Mouse (Mus musculus): ENCODE data around the gene Rprd1b.

Gene Rprd1b

DNA sequence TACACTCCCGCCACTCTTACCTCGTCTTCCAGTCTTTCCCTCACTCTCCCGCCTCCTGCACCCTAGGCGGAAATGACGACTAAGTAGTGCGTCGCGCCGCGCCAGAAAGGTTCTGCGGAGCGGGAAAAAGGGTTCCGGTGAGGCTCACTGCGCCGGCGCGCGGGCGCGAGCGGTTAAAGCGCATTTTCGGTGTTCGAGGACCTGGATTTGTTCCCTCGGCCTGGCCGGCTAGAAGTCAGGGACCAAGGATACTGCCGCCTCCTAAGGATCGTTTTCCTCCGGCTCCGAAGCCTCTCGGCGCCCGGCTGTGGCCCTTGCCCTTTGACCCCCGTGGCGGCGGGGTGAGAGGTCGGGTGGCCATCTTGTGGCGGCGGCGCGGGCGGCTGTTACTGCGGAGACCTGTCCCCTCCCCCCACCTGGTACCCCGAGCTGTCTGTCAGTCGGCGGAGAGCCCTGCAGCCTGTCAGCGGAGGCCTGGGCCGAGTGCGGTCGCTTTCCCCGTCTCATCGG is at the start of gene Rprd1b, which contains the start of gene Tti1:
Gene Rprd1b (plus strand): TSS at position 144 of the 510 bp plus-strand sequence.
Gene Tti1 (minus strand): TSS at position 80 of the 510 bp plus-strand sequence.
- peak; percentile 89 for DNase-seq (ENCODE audit: low read depth)

DNA sequence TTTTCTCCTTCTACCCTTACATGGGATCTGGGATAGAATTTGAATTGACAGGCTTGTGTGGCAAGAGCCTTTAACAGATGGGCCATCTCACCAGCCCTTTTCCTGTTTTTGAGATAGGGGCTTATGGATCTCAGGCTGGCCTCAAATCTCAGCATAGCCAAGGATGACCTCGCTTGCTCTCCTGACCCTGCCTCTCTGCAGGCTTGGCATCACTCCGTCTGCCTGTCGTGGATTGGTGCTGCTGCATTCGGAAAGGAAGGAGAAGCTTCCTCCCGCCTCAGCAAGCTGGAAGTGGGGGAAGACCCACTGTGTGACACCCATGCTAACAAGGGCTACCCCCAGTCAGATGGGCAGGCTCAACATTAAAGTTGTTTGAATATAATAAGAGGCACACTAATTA is 49.1 kb upstream of the Rprd1b start:
- DNase-seq (ENCODE audit: low read depth) = no peak

DNA sequence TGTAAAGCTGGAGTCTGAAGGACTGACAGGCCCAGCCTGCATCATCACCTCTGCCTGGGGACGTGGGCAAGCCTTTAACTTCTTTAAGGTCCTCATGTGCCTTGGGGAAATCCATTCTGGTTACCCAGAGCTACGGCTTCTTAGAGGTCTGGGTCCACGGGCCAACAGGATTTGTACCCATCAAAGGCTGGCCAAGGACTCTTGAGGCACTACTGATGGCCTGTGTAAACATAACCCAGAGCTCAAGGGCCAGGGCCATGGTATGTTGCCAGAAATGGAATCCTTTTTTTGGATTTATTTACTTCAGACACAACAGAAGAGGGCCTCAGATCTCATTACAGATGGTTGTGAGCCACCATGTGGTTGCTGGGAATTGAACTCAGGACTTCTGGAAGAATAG is 45.6 kb upstream of the Rprd1b start:
- no peak for DNase-seq (ENCODE audit: low read depth)

DNA sequence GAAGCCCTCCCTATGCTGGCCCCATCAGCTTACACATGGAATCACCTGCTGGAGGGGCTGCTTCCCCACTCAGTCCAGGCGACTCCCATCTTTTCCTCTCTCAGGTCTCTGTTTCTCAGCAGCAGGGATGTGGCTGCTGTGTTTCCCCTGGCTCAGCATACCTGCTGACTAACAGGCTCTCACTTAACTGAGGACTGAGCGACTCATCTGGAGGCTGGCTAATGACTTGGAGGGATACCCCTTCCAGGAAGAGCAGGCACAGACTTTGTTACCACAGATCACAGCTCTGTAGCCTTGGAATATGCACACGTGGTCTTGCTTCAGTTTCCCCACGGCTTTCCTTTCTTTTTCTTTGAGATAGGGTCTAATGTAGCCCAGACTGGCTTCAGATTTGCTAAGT is 45.0 kb upstream of the Rprd1b start:
- DNase-seq (ENCODE audit: low read depth) = no peak

DNA sequence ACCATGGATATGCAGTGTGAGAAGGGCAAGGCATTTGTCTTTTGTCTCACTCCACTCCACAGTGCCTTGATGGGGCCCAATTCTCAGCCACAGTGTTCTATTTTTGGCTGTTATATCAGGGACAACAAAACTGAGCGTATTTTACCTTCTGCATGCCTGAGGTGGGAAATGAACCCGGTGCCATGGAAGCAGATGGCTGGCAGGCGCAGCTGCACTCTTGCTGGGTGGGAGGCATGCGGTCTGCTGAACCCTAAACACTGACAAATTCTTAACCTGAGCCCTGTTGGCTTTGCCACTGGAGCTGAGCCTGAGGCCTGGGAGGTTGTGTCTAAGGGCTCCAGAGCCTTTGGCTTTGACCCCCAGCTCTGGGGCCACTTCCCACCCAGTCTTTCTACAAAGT is 42.7 kb upstream of the Rprd1b start:
- no peak for DNase-seq (ENCODE audit: low read depth)

DNA sequence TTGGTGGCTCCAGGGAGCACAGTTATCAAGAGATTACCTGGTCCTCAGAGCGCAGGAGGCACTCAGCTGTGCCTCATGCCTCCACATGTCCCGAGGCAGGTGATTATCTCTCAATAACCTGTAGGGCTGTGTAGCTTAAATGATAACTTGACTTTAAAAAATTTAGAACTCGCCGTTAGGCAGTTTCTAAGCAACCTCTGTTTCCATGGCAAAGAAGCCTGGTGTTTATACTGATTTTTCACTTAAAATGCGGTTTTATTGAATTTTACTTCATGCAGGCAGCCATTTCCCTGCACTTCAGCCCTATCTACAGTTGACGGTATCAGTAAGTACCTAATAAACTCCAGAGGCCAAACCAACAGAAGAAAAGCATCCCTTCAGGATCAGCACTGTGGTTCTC is 42.1 kb upstream of the Rprd1b start:
- DNase-seq (ENCODE audit: low read depth) = no peak

DNA sequence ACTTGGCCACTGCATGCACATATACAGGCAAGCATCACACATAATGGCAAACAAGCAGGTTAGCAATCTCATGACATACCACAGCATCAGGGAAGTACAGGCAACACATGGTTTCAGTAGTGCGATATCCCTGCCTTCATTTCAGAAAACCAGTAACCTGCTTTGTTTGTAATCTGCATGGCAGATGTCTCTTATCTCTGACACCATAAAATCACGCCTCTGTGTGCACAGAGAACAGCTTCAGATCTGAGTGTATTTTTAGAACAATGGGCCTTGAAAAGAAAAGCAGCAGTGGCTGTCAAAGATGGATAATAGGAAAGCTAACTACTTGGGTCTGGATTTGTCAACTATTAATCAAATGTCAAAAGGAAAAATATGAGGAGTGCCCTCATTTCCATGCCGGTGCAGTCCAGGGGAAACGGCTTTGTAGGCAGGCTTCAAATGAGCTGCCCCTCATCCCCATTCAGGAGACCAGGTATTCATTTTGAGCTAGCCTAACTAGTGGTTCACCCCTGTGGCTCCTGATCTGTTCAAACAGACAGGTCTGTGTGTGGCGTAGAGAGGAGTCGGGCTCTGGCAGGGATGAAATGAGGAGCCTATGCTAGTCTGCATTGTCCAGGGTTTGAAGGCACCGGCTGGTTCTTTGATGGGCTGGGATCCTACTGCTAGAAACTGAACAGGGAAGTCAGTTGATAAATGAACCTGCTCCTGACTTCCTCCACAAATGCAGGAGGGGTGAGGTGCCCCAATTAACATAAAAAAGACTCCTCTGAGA is 39.7 kb upstream of the Rprd1b start:
- DNase-seq (ENCODE audit: low read depth) = no peak

DNA sequence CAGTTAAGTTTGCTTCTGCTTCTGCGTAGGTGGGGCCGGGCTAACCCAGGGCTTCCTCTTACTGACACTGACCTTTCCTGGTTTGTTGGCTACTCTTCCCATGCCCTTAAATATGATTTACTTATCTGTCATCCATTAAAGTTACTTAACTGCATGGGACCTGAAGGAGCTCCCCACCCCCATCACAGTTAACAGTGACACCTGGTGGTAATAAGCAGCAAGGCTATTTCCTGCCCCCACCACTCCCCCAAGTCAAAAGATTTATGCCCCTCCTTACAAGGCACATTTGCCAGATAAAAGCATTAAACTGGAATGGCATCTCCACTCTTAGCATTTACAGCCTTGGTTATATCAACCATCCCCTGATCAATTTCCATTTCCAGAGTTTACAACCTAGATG is 38.4 kb upstream of the Rprd1b start:
- DNase-seq (ENCODE audit: low read depth) = no peak

DNA sequence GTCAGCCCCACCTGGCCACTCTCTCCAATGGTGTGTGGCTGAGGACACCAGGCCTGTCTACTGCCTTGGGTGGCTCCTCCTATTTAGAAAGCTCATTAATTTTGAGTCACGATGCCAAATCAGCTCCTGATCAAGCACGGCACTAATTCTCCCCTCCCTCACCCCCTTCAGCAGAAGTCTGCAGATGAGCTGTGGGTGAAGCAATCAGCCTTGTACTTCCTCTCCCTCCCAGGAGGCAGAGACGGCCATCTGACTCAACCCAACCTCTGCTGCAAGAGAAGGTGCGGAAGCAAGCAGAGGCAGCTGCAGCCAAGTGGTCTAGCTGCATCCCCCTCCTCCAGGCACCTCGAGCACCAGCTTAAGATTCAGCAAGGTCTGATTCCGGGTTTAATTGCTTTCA is 37.3 kb upstream of the Rprd1b start:
- no peak for DNase-seq (ENCODE audit: low read depth)

DNA sequence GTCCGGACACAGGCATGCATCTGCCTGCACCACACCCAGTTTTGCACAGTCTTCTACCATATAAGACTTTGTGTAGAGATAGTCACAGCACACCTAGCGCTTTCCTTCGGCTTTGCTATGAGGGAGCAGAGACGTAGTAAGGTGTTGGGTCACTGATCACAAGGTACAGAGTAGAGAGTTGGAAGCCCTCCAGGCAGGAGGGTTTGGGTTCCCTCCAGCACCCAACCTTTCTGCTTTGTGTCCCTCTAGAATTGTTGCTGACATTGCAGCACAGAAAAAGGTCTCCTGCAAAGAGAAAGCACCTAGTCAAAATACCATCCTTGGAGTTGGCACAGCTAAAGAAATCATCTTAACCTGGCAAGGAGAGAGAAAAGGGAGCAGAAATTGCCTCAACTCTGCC is 35.8 kb upstream of the Rprd1b start:
- DNase-seq (ENCODE audit: low read depth) = no peak

DNA sequence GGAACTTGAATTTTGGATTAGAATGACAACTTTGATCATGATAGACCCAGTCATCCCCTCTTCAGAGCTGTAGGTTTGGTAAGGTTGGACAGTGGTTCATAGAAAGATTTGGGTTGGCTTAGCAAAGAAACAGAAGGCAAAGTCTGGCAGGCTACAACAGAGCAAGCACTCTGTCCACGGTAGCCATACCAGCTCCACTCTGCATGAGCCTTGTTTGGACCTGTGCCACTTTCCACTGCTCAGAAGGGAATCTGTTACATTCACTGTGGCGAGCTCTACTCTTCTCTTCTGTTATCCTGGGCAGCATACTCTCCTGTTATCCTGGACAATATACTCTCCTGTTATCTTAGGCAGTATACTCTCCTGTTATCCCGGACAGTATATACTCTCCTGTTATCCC is 29.5 kb upstream of the Rprd1b start:
- DNase-seq (ENCODE audit: low read depth) = no peak

DNA sequence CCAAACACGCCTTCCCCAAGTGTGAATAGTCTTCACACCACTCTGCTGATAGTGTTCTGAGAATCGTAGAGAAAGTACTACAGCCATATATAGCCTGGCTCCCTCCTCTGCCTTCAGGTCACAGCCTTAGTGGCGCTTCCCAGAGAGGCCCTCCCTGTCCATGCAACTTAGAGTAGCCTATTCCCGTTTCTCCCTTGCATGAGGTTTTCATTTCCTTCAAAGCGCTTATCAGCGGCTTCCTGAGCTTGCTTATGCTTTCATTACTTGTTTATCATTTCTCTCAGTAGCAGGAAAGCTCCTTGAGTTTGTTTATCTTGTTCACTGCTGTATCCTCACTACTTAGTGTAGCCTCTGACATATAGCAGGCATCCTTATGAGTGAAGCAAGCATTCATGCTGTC is 23.7 kb upstream of the Rprd1b start:
- no peak for DNase-seq (ENCODE audit: low read depth)

DNA sequence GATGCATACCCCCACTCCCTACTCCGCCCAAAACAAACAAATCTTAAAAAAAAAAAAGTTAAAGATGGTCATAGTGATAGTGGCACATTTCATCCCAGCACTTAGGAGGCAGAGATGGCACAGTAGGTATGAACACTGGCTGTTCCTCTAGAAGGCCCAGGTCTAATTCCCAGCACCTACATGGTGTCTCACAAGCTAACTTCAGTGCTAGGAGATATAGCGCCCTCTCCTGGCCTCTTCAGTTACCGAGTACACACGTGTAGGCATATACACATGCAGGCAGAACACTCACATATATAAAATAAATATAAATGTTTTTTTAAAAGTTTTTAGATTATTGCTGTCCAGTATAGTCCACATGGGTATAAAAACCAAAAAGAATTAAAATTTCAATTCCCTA is 22.7 kb upstream of the Rprd1b start:
- no peak for DNase-seq (ENCODE audit: low read depth)

DNA sequence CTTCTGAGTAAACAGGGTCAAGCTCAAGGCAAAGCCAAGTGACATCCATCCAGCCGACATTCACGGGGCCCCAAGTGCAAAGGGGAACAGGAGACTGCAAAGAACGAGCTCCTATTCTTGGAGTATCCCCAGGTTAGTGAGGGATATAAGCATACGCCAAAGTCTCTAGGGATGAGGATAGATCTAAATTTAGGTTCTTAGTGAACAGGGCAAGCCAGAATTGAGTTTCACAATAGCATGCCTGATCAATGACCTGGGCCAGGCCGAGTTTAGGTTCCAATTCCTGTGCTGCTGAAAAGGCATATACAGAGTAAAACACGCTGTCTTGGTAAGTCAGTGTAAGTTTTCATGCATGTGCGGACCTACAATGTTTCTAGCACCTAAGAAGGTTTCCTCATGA is 18.9 kb upstream of the Rprd1b start:
- no peak for DNase-seq (ENCODE audit: low read depth)

DNA sequence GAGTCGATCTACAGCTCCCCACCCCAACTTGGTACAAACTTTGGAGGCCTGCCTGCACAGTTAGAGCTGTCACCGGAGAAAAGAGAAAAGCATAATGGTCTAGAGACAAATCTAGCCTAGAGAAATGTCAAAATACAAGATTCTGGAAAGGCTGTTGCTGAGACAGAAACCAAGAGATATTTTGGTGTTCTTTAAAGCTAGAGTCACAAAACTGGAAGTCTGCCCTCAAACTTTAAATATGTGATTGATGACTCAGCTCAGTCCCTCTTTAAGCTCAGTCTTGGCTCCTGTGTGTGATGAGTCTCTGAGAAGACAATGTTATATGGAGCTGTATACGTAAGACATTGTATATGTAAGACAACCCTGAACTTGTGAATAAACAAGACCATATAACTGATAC is 15.7 kb upstream of the Rprd1b start:
- no peak for DNase-seq (ENCODE audit: low read depth)

DNA sequence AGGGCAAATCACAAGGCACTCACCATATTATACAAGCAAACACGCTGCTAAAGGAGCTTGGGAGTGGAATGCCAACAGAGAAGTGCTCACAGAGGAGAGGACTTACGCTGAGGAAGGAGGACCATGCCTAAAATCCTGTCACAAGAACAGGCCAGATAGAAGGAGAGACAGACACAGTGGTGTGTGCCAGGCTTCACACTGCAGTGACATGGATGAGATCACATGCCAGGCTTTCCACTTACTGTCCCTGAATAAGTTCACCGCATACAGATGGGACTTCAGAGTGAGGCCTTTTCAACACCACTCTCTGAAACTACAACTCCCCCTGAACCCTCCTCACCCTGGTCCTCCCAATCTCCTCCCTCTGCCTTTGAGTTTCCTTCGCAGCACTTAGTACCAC is 11.0 kb upstream of the Rprd1b start:
- DNase-seq (ENCODE audit: low read depth) = no peak

DNA sequence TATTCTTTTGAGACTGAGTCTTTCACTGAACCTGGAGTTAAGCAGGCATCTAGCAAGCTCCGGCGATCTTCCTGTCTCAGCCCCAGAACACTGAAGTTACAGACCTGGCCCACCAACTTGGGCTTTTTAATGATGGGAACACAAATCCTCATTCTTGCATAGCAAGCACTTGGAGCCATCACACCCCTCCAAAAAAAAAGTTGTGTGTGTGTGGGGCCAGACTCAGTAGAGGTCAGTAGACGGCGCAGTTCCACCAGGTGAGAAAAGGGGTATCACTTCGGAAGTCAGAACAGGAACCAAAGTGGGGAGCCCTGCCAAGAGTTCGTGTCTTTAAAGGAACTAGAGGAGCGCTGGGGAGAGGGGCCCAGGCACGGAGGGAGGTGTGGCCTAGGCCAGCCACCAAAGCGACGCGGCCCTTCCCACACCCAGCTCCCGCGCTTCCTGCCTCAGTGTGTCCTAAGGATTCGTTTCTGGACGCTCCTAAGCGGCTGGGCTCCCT is 393 bp upstream of the Rprd1b start:
- DNase-seq (ENCODE audit: low read depth) = no peak

DNA sequence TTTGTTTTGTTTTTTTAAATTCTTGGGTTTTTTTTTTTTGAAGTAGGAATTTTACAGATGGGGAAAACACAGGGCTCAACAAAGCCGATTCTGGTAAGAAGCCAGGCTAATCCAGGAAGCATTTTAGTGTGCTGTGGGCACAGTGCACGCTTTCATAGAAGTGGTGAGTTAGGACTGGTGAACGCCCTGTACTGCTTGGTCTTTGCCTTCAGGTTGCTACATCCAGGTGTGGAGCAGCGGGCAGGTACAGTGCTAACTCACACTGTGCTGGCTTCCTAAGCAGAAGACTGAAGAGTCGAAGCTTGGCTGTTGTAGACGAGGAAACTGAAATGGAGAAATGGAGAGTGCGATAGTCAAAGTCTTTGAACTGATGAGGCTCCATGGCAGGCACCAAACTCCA is 1.7 kb downstream of the Rprd1b start:
- DNase-seq (ENCODE audit: low read depth) = no peak

DNA sequence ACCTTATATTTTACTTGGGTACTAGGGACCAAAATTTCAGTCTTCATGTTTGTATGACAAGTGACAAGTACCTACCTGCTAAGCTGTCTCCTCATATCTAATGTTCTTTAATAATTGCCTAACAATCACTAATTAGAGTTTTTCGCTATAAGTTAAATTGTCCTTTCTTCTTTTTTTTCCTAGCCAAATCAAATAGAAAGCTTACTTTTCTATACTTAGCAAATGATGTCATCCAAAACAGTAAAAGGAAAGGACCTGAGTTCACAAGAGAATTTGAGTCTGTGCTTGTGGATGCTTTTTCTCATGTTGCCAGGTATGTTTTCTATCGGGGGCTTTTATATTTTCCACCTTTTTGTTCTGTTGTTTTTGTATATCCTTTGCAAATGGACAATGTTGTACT is 7.5 kb downstream of the Rprd1b start:
- no peak for DNase-seq (ENCODE audit: low read depth)

DNA sequence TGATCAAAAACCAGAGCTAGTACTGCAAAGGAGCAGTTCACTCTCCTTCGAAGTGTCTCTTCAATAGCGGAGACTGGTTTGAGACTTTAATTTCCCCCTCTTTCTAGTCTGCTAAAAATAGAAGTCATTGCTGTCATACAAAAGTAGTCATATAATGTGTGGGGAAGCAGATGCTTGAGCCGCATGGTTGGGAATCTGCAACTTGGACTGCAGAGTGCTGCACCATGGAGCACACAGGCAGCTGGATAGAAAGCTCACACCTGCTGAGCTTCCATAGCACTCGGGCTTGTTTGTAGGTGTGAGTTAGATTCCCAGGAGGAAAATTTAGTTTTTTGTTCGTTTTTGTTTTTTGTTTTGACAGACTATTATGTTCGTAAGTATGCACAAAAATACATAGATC is 8.1 kb downstream of the Rprd1b start:
- no peak for DNase-seq (ENCODE audit: low read depth)

DNA sequence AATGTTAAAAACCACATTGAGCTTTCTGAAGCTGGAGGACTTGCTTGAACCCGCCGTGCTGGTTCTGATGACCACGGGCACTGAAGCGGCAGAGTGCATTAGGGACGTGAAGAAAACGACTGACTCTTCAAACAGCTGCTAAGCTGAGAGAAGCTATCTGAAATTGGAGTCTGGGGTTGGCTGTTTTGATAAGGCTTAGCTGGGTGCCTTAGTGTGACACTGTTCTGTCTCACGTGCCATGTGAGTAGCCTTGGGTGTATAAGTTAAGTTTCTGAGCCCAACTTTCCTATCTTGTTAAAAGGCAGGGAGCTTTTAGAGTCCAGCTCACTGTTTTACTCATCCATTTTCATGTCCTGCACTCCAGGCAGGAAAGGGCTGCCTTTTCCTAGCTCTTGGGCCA is 8.7 kb downstream of the Rprd1b start:
- no peak for DNase-seq (ENCODE audit: low read depth)

DNA sequence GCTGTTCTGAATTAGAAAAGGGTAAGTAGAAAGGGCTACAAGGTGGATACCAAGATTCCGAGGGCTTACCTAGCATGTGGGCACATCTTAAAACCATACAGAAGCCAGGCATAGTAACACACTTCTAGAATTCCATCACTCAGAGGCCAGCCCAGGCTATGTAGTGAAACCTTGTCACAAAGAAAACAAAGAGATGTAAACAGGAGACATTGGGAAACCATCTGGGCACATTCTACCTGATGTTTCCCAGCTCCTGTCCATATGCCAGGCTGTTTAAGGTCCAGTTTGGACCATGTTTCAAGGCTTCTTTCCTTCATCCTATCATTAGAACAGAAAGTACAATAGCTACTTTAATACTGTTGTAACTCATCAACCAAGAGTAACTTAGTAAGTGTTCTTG is 9.3 kb downstream of the Rprd1b start:
- DNase-seq (ENCODE audit: low read depth) = no peak

DNA sequence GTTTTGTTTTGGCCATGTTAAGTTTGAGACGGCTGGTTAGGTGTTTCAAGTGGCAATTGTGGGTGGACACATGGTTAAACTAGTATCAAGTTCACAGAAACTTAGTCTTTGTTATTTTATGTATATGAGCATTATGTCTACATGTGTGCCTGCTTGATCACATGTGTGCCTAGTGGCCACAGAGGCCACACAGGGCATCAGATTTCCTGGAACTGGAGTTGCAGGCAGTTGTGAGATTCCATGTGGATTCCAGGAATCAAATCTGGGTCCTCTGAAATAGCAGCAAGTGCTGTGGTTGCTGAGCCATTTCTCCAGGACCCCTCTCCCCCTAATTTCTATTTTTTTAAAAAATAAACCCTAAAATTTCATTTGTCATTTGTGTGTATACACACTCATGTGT is 11.4 kb downstream of the Rprd1b start:
- no peak for DNase-seq (ENCODE audit: low read depth)

DNA sequence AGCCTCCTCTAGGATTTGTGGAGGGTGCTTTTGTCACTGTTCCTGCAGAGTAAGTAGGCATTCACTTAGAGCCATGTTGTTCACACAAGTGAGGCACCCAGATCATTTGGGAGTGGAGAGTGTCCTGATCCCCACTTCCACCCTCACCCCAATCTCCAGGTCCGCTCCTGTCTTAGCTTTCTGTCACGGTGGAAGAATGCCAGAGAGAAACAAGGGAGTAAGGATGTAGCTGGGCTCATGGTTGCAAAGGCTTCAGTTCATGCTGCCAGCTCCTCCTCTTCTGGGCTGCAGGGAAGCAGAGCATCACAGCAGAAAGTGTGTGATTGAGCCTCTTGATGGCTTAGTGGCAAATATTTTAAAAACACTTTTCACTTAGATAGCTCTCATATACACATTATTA is 12.1 kb downstream of the Rprd1b start:
- DNase-seq (ENCODE audit: low read depth) = no peak
